Mouse (Mus musculus) left cerebral cortex, postnatal 10 days (tissue): ENCODE results near the gene Pde11a. TPM values are rescaled to one million over a fixed set of nuclear protein-coding genes. Genes with fewer than 3 reads are reported as not detected.
A peak's percentile ranks its signal among the peaks of the same experiment; 100 is the strongest.

ENCODE experiments used
- DNase-seq, 2 experiments: peaks; one replicate each; pipeline ENCODE4 v3.0.0; 2021 to 2022; ENCODE audit warnings: low spot score in 2 of 2, mixed read lengths in 1 of 2; ENCODE audit errors: extremely low spot score in 1 of 2
- intact Hi-C: fragments of 180-260 bp; cut with DNase I; formaldehyde crosslinking; loops from one replicate; pipeline ENCODE4 v1.15.1; 2025
- total RNA-seq, 2 experiments: library from RNA; stranded (reverse); gene quantifications; 2 replicates each; pipeline ENCODE4 v1.2.3; 2021

Pde11a gene
- total RNA-seq, 2 experiments from 2014 or later = 1.8 to 2.6 TPM

- intact Hi-C loops = no loop called here
- no peak for DNase-seq
Measured at GRCm38 (mm10) chr2:76220364-76221108, 118.0 kb downstream of the Pde11a start.

- no peak for DNase-seq
- intact Hi-C loops = no loop called here
Measured at GRCm38 (mm10) chr2:76219540-76219939, 119.0 kb downstream of the Pde11a start.

DNA sequence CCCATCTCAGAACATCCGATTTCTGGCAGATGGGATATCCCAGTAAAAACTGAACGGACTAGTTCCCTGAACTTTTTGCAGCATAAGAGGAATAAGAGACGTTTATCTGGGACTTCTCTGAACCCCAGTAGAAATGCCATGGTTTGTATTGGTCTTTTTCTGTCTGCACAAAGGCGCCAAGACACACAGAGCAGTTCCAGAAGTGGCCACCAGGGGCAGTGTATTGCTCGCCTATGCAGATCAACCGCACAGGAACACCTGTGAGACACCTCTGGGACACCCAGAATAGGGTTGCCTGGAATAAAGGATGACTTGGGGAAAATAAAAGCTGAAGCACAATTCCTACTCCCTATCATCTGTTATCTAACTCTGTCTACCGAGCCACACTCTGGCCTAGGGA is 122.4 kb downstream of the Pde11a start:
- peak in 1 of 2 experiments; percentile 21 for DNase-seq
- intact Hi-C loops = no loop called here

DNA sequence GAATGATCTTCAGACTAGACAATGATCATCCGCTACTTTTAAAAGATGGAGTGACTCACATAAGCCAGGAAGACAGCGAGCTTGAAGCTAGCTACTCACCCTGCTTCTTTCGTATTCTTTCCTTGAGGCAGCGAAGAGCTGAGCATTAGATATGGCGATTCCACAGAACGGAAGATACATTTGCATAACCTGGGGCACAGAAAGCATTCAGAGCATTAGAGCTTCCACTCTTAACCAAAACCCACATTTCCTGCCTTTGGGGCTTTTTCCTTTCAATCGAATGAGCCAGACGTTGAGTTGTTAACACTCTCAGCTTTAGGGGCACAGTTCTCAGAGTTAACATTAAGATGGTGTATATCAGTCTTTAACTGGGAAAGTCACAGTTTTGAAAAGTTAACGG is 123.4 kb downstream of the Pde11a start:
- DNase-seq = no peak
- intact Hi-C loops = no loop called here

DNA sequence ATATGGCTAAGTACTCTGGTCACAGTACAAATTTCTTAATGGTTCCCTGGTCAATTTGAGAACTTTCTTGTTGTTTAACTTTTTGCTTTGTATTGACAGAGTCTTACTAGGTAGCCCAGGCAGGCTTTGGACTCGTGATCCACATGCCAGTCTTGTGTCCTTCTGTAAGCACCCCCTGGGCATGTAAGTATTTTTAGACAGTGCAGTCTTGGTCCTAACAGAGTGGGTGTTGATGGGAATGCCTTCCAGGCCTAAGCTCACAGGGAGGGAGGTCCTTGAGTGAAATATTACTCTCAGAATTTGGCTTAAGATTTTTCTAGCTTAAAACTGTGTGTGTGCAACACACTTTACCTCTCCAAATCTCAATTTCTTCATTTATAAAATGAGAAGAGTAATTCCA is 153.4 kb downstream of the Pde11a start:
- intact Hi-C loops = no loop called here
- no peak for DNase-seq

DNA sequence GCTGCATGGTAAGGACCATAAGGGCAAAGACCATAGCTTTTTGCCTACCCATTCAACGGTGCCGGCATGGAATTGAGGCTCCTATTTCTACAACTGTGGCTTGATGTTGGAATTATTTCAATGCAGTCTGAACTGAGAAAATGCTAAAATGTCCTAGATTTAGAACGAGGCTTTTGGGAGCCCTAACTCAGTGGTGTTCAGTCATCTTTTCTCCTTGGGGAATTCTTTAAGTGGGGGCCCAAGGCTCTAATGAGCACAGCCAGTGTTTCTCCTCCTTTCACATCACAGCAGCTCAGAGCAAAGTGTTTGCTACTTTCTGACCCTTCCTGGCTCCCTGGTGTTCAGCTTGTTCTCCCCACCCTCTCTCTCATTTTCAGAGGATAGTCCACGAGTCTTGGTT is 175.8 kb downstream of the Pde11a start:
- intact Hi-C loops = no loop called here
- DNase-seq = no peak

- DNase-seq = no peak
- intact Hi-C loops = no loop called here
Measured at GRCm38 (mm10) chr2:76158973-76159372, 179.6 kb downstream of the Pde11a start.

DNA sequence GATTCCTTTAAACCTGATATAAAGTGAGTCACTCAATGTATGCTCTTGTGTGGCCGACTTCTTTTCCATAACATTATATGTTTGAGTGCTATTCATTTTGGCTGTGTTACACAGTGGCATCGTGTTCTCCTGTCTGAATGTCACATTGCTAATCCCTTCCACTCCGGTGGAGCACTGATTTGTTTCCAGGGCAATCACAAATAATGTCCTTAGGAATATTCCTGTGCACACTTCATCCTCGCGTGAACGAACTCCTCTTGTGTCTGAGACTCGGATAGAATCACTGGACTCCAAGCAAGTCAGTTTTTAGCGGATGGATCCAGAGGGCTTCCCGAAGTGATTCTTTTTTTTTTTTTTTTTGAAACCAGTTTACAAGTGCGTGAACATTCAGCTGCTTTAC is 197.4 kb downstream of the Pde11a start:
- intact Hi-C loops = no loop called here
- no peak for DNase-seq

DNA sequence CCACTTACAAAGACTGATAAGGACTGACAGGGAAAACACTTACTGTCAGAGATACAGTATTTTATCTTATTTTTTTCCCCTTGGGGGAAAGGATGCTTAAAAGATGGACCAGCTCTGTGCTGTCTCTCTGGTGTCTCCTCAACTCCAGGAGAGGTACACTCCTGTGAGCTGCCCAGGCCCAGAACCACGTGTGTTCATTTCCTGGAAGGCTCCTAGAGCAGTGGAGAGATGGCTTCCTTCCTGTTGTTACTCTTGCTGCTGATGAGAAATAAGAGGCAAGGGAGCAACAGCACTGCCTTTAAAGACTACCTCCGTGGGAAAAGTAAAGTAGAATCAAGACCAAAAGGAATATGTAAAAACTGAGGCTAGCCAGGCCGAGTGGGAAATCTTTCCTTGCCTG is 205.6 kb downstream of the Pde11a start:
- DNase-seq = no peak
- intact Hi-C loops = no loop called here

- intact Hi-C loops = loop anchor here (5.0 to 10.0 kb wide), 2 partner anchors 127 to 205 kb away; partner anchors contain the start of gene Pde11a
- no peak for DNase-seq
Measured at GRCm38 (mm10) chr2:76129933-76130627, 208.5 kb downstream of the Pde11a start.

- DNase-seq = no peak
- intact Hi-C loops = loop anchor here (5.0 to 10.0 kb wide), 2 partner anchors 128 to 206 kb away; partner anchors contain the start of gene Pde11a
Measured at GRCm38 (mm10) chr2:76129058-76129437, 209.5 kb downstream of the Pde11a start.

GRCm38 (mm10) chr2:76128105-76129057 is 210.2 kb downstream of the Pde11a start:
- intact Hi-C loops = loop anchor here (5.0 to 10.0 kb wide), 2 partner anchors 129 to 206 kb away; partner anchors contain the start of gene Pde11a
- DNase-seq = peak in 1 of 2 experiments; percentile 49

GRCm38 (mm10) chr2:76126651-76127050 is 211.9 kb downstream of the Pde11a start:
- intact Hi-C loops = loop anchor here (5.0 to 10.0 kb wide), 2 partner anchors 131 to 208 kb away; partner anchors contain the start of gene Pde11a

DNA sequence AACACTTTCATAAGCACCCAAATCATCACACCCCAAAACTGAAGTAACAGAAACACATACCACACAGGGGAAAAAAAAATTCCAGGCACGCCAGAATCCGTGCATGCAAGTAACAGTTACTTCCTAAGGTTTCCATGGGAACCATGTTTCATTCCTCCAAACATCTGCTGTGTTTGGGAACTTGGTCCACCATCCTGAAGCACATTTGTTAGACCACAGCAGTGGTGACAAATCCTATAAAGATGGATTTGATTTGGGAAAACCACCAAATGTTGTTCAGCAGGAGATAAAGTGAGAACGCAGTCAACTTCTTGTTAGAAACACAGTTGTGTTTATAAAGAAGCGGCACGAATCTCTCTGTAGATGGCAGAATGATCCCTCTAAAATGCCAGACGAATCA is 213.8 kb downstream of the Pde11a start:
- intact Hi-C loops = loop anchor here (5.0 to 10.0 kb wide), 2 partner anchors 132 to 210 kb away; partner anchors contain the start of gene Pde11a
- DNase-seq = peak in 1 of 2 experiments; percentile 55

More at GRCm38 (mm10) chr2:76126651-76127050, 211.9 kb downstream of the Pde11a start:
- no peak for DNase-seq

DNA sequence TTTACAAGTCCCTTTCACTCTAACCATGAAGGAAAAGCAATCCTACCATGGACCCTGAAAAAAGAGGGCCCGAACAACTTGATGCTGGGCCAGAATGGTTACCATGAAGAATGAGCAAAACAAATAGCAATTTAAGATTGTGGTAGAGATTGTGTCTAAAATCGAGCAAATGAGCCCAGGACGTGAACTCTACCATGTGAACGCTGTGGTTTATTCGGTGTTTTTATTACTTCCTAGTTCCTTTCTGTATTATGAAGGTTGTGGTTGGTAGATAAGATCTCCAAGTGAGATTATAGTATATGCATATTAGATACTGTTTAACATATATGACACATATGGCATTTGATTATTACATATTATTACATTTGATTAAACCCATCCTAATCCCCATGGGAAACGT is 216.4 kb downstream of the Pde11a start:
- intact Hi-C loops = loop anchor here (10.0 kb wide), 1 partner anchor 213 kb away; the partner anchor contains the start of gene Pde11a

GRCm38 (mm10) chr2:76119848-76120247 is 218.7 kb downstream of the Pde11a start:
- no peak for DNase-seq

More for the DNA sequence above, 216.4 kb downstream of the Pde11a start:
- DNase-seq = no peak

GRCm38 (mm10) chr2:76118491-76118890 is 220.1 kb downstream of the Pde11a start:
- DNase-seq = no peak
- intact Hi-C loops = loop anchor here (5.0 kb wide), 1 partner anchor 244 kb away; the partner anchor contains the start of gene Cyct

More at GRCm38 (mm10) chr2:76119848-76120247, 218.7 kb downstream of the Pde11a start:
- intact Hi-C loops = loop anchor here (5.0 to 10.0 kb wide), 2 partner anchors 215 to 242 kb away; partner anchors contain the start of genes Cyct and Pde11a

DNA sequence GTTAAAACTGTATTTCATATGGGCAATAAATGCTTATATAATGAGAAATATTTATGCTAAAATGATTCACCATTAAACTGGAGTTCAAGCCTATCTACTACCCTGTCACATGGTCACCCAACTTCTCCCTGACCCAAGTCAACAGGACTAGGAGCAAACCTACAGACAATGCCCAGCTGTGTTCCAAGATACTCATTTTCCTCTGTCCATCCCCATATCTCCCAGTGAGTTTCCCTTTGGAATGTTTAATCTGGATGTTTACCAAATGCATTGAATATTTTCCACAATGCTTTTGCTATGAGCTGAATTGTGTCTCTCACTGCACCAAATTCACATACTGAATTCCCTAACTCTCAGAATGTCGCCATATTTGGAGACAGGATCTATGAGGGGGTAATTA is 221.4 kb downstream of the Pde11a start:
- intact Hi-C loops = loop anchor here (5.0 kb wide), 1 partner anchor 245 kb away; the partner anchor contains the start of gene Cyct
- DNase-seq = no peak
